Mouse (Mus musculus) limb, embryonic 14.5 days (tissue): ENCODE results near the gene Popdc3. TPM values are rescaled to one million over a fixed set of nuclear protein-coding genes. Genes with fewer than 3 reads are reported as not detected.
"Not testable (repeated sequence)": the region's sequence is repeated elsewhere in the genome, so short reads cannot be mapped to it uniquely, and the experiment has no call there.

Source experiments
- ATAC-seq: fragments of 200-750 bp; cut with Nextera tagmentation; 2 replicates; pipeline ENCODE4 v1.8.0; 2017; ENCODE audit warnings: low read depth, moderate number of reproducible peaks, moderate TSS enrichment; ENCODE audit not compliant: low FRiP score
- DNase-seq: peaks from one replicate; pipeline ENCODE4 v3.0.0-alpha.2; 2015; ENCODE audit warnings: low spot score
- H3K27ac ChIP-seq: fragments of 300-500 bp; sonication (generic); replicated peaks from 2 replicates; pipeline ENCODE4 v1.5.1; 2014; ENCODE audit warnings: low read depth, mild to moderate bottlenecking, low read length, moderate library complexity, mixed read lengths
- H3K27me3 ChIP-seq: fragments of 300-500 bp; sonication (generic); 2 replicates; pipeline ENCODE4 v1.6.1; 2014; ENCODE audit warnings: low read length, mixed read lengths; ENCODE audit not compliant: control insufficient read depth, insufficient read depth
- H3K36me3 ChIP-seq: fragments of 300-500 bp; sonication (generic); 2 replicates; pipeline ENCODE4 v1.6.1; 2014; ENCODE audit warnings: mild to moderate bottlenecking, low read length, moderate library complexity, mixed read lengths; ENCODE audit not compliant: control insufficient read depth, insufficient read depth
- H3K4me1 ChIP-seq: fragments of 300-500 bp; sonication (generic); 2 replicates; pipeline ENCODE4 v1.6.1; 2014; ENCODE audit warnings: antibody characterized with exemption, low read length, mixed read lengths; ENCODE audit not compliant: control insufficient read depth, insufficient read depth
- H3K4me2 ChIP-seq: fragments of 300-500 bp; sonication (generic); replicated peaks from 2 replicates; pipeline ENCODE4 v1.6.1; 2014; ENCODE audit warnings: low read depth, mild to moderate bottlenecking, low read length, moderate library complexity; ENCODE audit not compliant: severe bottlenecking
- H3K4me3 ChIP-seq: fragments of 300-500 bp; sonication (generic); replicated peaks from 2 replicates; pipeline ENCODE4 v1.5.1; 2014; ENCODE audit warnings: low read length
- H3K9ac ChIP-seq: fragments of 300-500 bp; sonication (generic); 2 replicates; pipeline ENCODE4 v1.6.1; 2014; ENCODE audit warnings: mild to moderate bottlenecking, low read depth, low read length, moderate library complexity; ENCODE audit not compliant: severe bottlenecking
- H3K9me3 ChIP-seq: fragments of 300-500 bp; sonication (generic); 2 replicates; pipeline ENCODE4 v1.6.1; 2016; ENCODE audit warnings: low read length; ENCODE audit not compliant: control insufficient read depth
- POLR2A ChIP-seq: fragments of 200-500 bp; IDR thresholded peaks from 2 replicates; pipeline ENCODE4 v1.8.0; 2012; ENCODE audit warnings: inconsistent platforms, mild to moderate bottlenecking, moderate library complexity, borderline replicate concordance; ENCODE audit not compliant: insufficient read depth, insufficient read length; ENCODE audit errors: extremely low read depth
- WGBS: fragments of 180-500 bp; shearing (Covaris S2); extraction: QIAGEN DNeasy Blood & Tissue Kit; methylation state at CpG from one replicate; pipeline ENCODE4 v1.1.7; 2014; 5-methylcytosine and 5-hydroxymethylcytosine counted together
- polyA plus RNA-seq, 2 experiments: library from polyadenylated mRNA; depleted of rRNA in 1 of 2; stranded (reverse) in 1 of 2; unstranded in 1 of 2; fragments of >200 nt; fragmentation: Nextera tagmentation in 1 of 2; extraction: Ambion mirVana in 1 of 2; gene quantifications; 2 replicates each; pipeline versions ENCODE4 v1.2.1 to v1.2.3; 2012 to 2014

Gene Popdc3
- polyA plus RNA-seq, 2 experiments = 1.9 to 2.5 TPM

DNA sequence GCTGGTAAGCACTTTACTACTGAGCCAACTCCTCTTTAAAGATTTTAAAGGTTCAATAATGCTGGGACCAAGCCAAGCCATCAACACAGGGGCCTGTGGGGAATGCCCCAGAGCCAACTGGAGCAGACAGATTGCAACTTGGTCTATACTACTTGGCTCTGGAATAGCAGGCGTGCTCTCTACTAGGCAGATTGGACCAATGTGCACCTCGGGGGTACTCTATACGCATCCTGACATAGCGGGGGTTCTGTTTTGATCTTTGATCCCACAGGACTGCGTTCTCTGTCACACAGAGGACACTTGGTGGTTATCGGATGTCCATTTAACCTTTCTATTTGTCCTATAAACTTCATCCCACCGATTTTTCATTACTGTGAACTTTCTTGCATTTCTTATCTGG lies 157.0 kb downstream of the Popdc3 start:
- peak; percentile 23 for DNase-seq
- 15% methylated on average over 7 of the region's 7 CpGs for WGBS
- H3K27ac ChIP-seq = no peak overlapping the region

DNA sequence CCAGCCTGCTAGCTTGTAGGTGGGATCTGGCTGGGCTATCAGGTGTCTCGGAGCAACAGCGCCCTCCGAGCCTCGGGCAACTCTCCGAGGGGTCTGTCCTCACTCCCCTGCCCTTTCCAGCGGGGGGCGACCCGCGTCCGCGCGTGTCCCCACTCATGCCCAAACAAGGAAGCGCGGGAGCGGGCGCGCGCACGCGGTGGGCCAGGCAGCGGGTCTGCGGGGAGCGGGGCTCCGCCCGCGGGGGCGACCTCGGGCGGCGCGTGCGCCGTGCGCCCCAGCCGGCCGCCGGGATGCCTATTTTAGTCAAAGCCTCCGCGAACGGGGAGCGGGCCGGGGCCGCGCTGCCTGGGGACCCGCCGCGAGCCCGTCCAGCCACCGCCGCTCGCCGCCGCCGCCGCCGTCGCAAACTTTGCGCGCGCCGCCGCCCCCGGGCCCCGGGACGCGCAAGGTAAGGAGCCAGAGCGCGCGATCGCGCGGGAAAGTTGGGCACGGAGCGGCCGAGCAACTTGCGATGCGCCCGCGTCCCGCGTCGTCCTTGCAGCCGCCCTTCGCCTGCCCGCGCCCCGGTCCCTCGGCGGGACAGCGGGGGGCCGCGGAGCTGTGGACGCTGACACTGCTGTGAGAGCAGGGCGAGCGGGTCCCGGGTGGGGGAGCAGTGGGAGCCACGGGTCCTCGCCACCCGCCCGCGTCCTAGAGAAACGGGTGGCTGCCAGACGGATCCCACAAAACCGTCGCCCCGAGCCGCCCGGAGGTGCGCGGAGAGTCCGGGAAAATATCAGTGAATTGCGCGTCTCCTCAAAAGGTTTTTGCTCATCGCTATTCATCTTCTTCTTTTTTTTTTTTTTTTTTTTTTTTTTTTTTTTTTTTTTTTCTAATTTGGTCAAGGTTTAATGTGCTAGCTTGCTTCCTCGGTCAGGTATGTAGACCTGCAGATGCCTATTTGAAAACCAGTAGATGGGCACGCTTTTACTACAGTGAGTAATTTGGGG lies 157.8 kb downstream of the Popdc3 start, which contains the start of gene Bves:
Bves (plus strand) TSS at position 339 of the 989 bp plus-strand sequence.
- Histone ChIP-seq H3K27ac (0 out of 2 replicates have a peak within 1 kb of the TSS, but pooled peaks have one; percentile 26), H3K27me3 (no peaks in the 10 kb centered on the region), H3K9me3 (no peaks in the 10 kb centered on the region), H3K4me2 (peak within 1 kb of the TSS; percentile 86), H3K36me3 (no peaks in the 10 kb centered on the region), H3K4me1 (0 out of 2 replicates have a peak, but pooled peaks cover 3% of the 10 kb centered on the region), H3K4me3 (peak within 1 kb of the TSS; percentile 70), H3K9ac (peak within 1 kb of the TSS; percentile 73)
- peak; percentile 77 for ATAC-seq
- peak; percentile 40 for DNase-seq
- TF ChIP-seq POLR2A = no peak
- WGBS = 1% methylated on average over 78 of the region's 116 CpGs

More for the DNA sequence above, 157.0 kb downstream of the Popdc3 start:
- Histone ChIP-seq H3K27me3 (no peaks in the 10 kb centered on the region), H3K4me1 (0 out of 2 replicates have a peak, but pooled peaks cover 3% of the 10 kb centered on the region), H3K36me3 (no peaks in the 10 kb centered on the region), H3K9ac (peak overlapping the region; percentile 73; the same call in 1 of the 2 replicates), H3K4me2 (peak overlapping the region; percentile 86), H3K4me3 (peak overlapping the region; percentile 70), H3K9me3 (no peaks in the 10 kb centered on the region)
- no peak for TF ChIP-seq POLR2A
- 0 out of 2 replicates have a peak, but pooled peaks have one; percentile 35 for ATAC-seq

DNA sequence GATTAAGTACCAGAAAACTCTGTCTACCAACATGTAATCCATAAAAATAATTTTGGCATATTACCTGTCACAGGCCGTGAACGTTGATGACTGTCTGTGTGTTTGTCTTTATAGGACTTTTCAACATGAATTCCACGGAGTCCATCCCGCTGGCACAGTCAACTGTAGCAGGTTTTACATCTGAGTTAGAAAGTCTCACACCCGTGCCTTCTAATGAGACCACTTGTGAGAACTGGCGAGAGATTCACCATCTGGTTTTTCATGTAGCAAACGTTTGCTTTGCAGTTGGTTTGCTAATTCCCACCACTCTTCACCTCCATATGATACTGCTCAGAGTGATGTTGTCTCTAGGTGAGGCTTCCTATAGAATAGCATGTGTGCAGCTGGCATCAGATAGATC lies 161.2 kb downstream of the Popdc3 start:
- H3K4me2 ChIP-seq = no peak overlapping the region
- no peak for ATAC-seq
- H3K9ac ChIP-seq = no peak overlapping the region
- no peak for DNase-seq
- H3K27ac ChIP-seq = no peak overlapping the region
- no peaks in the 10 kb centered on the region; the same call in 1 of the 2 replicates for H3K36me3 ChIP-seq
- no peaks in the 10 kb centered on the region for H3K9me3 ChIP-seq
- 68% methylated on average over 7 of the region's 7 CpGs for WGBS
- H3K4me1 ChIP-seq = 0 out of 2 replicates have a peak, but pooled peaks cover 3% of the 10 kb centered on the region
- no peaks in the 10 kb centered on the region for H3K27me3 ChIP-seq
- no peak overlapping the region for H3K4me3 ChIP-seq
- no peak for TF ChIP-seq POLR2A

DNA sequence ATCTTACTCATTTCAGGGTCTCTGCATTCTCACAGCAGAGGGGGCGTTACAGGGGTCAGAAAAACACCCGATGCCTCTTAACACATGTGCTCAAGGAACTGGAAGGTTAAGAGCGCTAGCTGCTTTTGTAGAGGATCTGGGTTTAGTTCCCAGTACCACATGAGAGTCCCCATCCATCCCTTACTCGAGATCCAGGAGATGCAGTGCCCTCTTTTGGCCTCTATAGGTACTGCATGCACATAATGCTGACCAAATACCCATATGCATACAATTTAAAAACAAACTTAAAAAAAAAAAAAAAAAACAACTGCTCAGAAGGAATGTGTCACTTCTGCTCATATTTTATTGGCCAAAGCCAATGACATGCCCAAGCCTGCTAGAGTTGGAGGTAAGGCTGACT lies 166.5 kb downstream of the Popdc3 start:
- no peak for DNase-seq
- no peaks in the 10 kb centered on the region for H3K4me1 ChIP-seq
- H3K4me2 ChIP-seq = no peak overlapping the region
- no peak overlapping the region for H3K27ac ChIP-seq
- H3K4me3 ChIP-seq = no peak overlapping the region
- no peak overlapping the region for H3K9ac ChIP-seq
- WGBS = 91% methylated on average over 4 of the region's 4 CpGs
- H3K27me3 ChIP-seq = no peaks in the 10 kb centered on the region
- H3K9me3 ChIP-seq = no peaks in the 10 kb centered on the region
- ATAC-seq = no peak
- H3K36me3 ChIP-seq = no peaks in the 10 kb centered on the region; the same call in 1 of the 2 replicates
- no peak for TF ChIP-seq POLR2A

DNA sequence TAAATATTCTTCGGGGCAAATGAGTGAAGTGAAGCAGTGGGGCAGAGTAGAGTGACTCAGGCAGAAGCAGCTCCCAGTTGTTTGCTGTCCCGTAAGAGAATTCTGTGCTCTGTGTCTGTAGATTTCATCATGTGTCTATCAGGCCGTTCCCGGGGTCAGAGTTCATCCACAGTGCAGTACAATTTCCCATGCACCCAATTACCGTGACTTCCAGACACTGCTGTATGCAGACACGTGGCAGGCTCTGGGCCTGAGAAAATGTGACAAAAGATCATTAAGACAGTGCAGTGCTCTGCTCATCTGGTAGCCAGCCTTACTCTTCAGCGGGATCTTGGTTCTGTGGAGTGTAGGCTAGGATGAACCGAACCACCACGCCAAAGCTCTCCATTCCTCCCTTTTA lies 167.3 kb downstream of the Popdc3 start:
- Histone ChIP-seq H3K9me3 (no peaks in the 10 kb centered on the region), H3K36me3 (no peaks in the 10 kb centered on the region; the same call in 1 of the 2 replicates), H3K27me3 (no peaks in the 10 kb centered on the region), H3K4me2 (no peak overlapping the region), H3K4me3 (no peak overlapping the region), H3K27ac (no peak overlapping the region), H3K9ac (no peak overlapping the region), H3K4me1 (no peaks in the 10 kb centered on the region)
- DNase-seq (no peak), ATAC-seq (no peak)
- no peak for TF ChIP-seq POLR2A
- WGBS = 79% methylated on average over 9 of the region's 9 CpGs

DNA sequence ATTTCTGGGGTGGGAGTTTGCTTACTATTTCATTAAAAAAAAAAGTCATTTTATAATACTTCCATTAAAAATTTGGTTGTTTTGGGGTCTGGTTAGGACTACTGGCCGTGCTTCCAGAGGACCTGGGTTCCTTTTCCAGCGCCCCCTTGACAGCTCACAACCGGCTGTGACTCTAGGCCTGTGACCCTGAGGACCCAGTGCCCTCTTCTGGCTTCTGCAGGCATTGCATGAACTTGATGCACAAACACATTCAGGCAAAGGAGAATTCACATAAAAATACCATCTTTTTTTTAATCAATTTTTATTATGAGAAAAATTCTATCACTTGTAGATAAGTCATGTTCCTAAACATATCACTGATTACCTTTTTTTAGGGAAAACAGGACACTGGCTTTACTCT lies 170.2 kb downstream of the Popdc3 start:
- not testable (repeated sequence) for H3K4me2 ChIP-seq, H3K4me1 ChIP-seq, H3K27ac ChIP-seq, H3K36me3 ChIP-seq, H3K27me3 ChIP-seq, ATAC-seq, H3K4me3 ChIP-seq, H3K9ac ChIP-seq, DNase-seq, H3K9me3 ChIP-seq
- WGBS = 91% methylated on average over 3 of the region's 3 CpGs
